Mouse (Mus musculus) testis, adult 2 months (tissue): Measurements from ENCODE around the gene Pllp. TPM values are rescaled to one million over a fixed set of nuclear protein-coding genes. Genes with fewer than 3 reads are reported as not detected.

Experiments
- H3K27ac ChIP-seq: fragments of 200-500 bp; 2 replicates; pipeline ENCODE4 v1.5.1; 2012; ENCODE audit warnings: low read depth, low read length; ENCODE audit not compliant: control insufficient read depth, insufficient read depth
- H3K27me3 ChIP-seq: fragments of 200-500 bp; 2 replicates; pipeline ENCODE4 v1.6.1; 2012; ENCODE audit warnings: mild to moderate bottlenecking, low read length, moderate library complexity; ENCODE audit not compliant: control insufficient read depth, insufficient read depth
- H3K36me3 ChIP-seq: fragments of 200-500 bp; 2 replicates; pipeline ENCODE4 v1.6.1; 2012; ENCODE audit warnings: mild to moderate bottlenecking, low read length; ENCODE audit not compliant: control insufficient read depth, insufficient read depth
- H3K4me1 ChIP-seq: fragments of 200-500 bp; 2 replicates; pipeline ENCODE4 v1.6.1; 2012; ENCODE audit warnings: low read length; ENCODE audit not compliant: control insufficient read depth, insufficient read depth
- H3K4me3 ChIP-seq: fragments of 200-500 bp; 2 replicates; pipeline ENCODE4 v1.5.1; 2012; ENCODE audit warnings: low read depth, mild to moderate bottlenecking, low read length, moderate library complexity, mixed read lengths; ENCODE audit not compliant: control insufficient read depth
- CTCF ChIP-seq: fragments of 200-500 bp; IDR thresholded peaks from 2 replicates; pipeline ENCODE4 v1.5.1; 2012; ENCODE audit warnings: low read depth, mild to moderate bottlenecking, inconsistent platforms, low read length, moderate library complexity; ENCODE audit not compliant: control insufficient read depth, insufficient read depth, insufficient replicate concordance
- POLR2A ChIP-seq: fragments of 200-500 bp; IDR thresholded peaks from 2 replicates; pipeline ENCODE4 v1.6.1; 2012; ENCODE audit warnings: low read depth, mild to moderate bottlenecking, inconsistent platforms, low read length, moderate library complexity; ENCODE audit not compliant: control insufficient read depth
- polyA plus RNA-seq: library from polyadenylated mRNA; depleted of rRNA; stranded (reverse); fragments of >200 nt; gene quantifications from 2 replicates; pipeline ENCODE4 v1.2.3, GENCODE M21; 2012; rRNA removed

Gene Pllp
- polyA plus RNA-seq, 1 experiment = 0.65 TPM

DNA sequence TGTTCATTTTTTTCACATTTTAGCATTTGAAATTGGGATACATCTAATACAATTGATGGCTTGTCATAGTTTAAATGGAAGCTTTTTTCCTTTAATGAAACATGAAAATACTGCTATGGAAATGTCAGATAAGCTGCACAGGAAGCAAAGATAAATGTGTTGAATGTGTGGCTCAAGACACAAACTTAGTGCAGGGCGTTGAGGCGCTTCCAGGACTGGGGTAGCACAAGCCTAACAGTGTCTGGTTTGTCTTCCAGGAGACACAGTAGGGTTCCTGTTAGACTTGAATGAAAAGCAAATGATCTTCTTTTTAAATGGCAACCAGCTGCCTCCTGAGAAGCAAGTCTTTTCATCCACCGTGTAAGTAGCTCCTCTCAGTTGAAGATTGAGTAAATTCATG is 46.6 kb downstream of the Pllp start:
- no peak for TF ChIP-seq CTCF
- no peak for TF ChIP-seq POLR2A
- peaks cover 3% of the 10 kb centered on the region; the same call in 1 of the 2 replicates for H3K36me3 ChIP-seq
- no peaks in the 10 kb centered on the region for H3K27me3 ChIP-seq
- H3K4me1 ChIP-seq = no peaks in the 10 kb centered on the region
- no peak overlapping the region for H3K27ac ChIP-seq
- no peak overlapping the region for H3K4me3 ChIP-seq

DNA sequence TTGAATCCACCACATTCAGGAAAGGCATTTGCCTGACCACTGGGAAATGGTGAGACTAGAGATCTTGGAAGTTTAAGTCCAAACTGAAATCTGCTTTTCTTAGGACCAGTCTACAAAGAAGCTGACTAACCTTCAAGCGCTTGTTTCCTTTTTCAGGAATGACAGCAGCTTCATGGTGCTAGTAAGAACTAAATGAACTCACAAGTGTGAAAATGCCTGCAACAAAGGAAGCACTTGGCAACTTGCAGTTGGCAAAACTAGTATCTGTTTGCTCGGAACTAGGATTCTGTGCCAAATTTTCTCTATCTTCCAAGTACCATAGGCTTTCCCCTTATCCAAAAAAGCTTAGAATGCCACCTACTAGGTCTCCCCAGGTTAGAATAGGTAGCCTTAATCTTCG is 49.9 kb downstream of the Pllp start:
- H3K4me1 ChIP-seq = no peaks in the 10 kb centered on the region
- no peak for TF ChIP-seq POLR2A
- no peak for TF ChIP-seq CTCF
- 0 out of 2 replicates have a peak, but pooled peaks cover 1% of the 10 kb centered on the region for H3K36me3 ChIP-seq

DNA sequence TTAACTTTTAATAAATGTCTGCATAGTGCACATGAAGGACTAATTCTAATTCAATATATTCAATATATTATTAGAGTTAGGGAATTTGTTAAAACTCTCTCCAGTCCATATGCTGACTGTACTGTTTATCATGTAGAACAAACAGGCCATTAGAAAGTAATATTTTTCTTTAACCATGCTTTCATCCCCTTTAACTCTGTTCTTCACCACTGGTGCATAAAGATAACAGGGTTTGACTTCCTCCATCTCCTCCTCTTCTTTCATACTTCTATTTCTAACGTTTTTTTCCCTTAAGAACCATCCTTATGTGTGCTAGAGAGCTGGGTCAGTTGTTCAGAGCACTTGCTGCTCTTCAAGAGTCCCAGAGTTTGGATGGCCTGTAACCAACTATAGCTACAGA is 50.9 kb downstream of the Pllp start:
- no peaks in the 10 kb centered on the region for H3K27me3 ChIP-seq

More for the DNA sequence above, 49.9 kb downstream of the Pllp start:
- no peak overlapping the region for H3K4me3 ChIP-seq
- H3K27ac ChIP-seq = no peak overlapping the region
- H3K27me3 ChIP-seq = no peaks in the 10 kb centered on the region

DNA sequence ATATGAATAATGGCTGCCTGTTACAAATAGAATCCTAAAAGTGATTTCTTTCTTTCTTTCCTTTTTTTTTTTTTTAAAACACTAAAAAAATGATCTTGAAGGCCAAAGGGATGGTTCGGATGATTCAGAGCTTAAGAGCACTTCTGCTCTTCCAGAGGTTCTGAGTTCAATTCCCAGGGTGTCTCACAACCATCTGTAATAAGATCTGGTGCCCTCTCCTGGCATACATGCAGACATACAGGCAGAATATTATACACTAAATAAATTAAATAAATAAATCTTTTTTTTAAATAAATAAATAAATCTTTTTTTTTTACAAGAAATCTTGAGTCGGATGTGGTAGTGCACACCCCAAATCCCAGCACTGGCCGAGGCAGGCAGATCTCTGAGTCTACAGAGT is 54.1 kb downstream of the Pllp start:
- Histone ChIP-seq H3K4me3 (no peak overlapping the region), H3K4me1 (no peaks in the 10 kb centered on the region), H3K27ac (no peak overlapping the region), H3K27me3 (no peaks in the 10 kb centered on the region), H3K36me3 (peaks cover 3% of the 10 kb centered on the region)
- TF ChIP-seq POLR2A (no peak), CTCF (no peak)

More for the DNA sequence above, 50.9 kb downstream of the Pllp start:
- Histone ChIP-seq H3K4me1 (no peaks in the 10 kb centered on the region), H3K27ac (no peak overlapping the region), H3K36me3 (peaks cover 3% of the 10 kb centered on the region), H3K4me3 (no peak overlapping the region)
- no peak for TF ChIP-seq POLR2A
- TF ChIP-seq CTCF = no peak

DNA sequence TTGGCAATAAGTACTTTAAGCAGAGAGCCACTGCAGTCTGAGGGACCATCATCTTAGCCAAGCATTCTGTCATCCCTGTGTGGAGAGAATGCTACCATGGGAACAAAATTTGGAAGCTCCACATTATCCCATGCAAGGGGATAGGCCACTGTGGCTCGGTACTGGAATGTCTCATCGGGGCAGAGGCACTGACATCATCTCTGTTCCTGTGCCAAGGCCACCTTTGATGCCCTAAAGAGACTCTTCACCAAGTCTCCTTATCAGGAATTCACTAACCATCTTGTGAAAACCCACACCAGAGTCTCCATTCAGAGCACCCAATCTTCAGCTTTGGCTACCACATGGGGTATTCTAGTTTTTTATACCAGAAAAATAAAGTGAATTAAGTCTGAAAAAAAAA is 54.9 kb downstream of the Pllp start:
- Histone ChIP-seq H3K36me3 (peaks cover 3% of the 10 kb centered on the region), H3K4me3 (no peak overlapping the region), H3K27ac (no peak overlapping the region), H3K27me3 (no peaks in the 10 kb centered on the region), H3K4me1 (no peaks in the 10 kb centered on the region)
- TF ChIP-seq CTCF (no peak), POLR2A (no peak)

DNA sequence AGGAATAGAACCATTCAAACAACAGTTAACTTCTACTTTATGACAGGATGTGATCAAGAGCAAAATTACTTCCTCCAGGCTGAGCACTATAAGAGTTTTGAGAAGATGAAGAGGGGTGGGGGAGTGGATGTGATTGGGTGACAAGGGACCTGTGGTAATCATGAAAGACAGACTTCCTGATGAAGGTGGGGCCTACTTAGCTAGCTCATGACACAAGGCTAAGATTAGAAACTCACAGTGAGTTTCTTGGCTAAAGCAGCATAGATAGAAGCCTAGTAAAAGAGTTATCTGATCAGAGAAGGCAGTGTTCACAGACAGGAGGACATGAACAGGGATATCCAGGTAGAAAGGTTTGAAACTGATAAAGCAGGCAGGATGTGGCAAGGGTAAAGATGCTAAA is 61.9 kb downstream of the Pllp start:
- Histone ChIP-seq H3K27ac (no peak overlapping the region), H3K27me3 (no peaks in the 10 kb centered on the region), H3K36me3 (peaks cover 1% of the 10 kb centered on the region; the same call in 1 of the 2 replicates), H3K4me1 (no peaks in the 10 kb centered on the region), H3K4me3 (no peak overlapping the region)
- TF ChIP-seq CTCF (no peak), POLR2A (no peak)

DNA sequence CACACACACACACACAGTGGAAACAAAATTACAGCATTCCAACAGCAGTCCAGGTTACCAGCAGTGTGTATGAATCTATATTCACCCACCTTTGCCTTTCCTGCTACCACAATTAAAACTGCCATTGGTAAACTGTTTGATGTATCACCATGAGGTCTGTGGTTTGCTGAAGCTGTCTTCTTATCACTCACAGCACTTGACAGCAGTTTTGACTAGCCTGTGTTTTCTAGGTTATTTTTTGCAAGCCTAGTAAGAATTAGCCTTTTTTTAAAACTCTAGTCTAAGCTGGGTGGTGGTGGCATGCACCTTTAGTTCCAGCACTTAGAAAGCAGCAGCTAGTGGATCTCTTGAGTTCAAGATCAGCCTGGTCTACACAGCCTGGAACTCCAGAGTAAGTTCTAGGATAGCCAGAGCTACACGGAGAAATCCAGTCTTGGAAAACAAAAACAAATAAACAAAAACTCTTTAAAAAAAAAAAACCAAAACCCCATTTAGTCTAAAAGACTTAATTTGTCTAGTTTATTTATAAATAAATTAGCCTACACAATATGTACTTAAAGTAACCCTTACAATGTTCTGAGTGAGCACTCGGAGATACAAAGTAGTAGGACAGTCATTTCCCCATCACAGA is 62.4 kb downstream of the Pllp start:
- H3K4me3 ChIP-seq = no peak overlapping the region
- TF ChIP-seq POLR2A = no peak

More for the DNA sequence above, 62.4 kb downstream of the Pllp start:
- Histone ChIP-seq H3K27ac (no peak overlapping the region), H3K36me3 (peaks cover 2% of the 10 kb centered on the region), H3K4me1 (no peaks in the 10 kb centered on the region), H3K27me3 (no peaks in the 10 kb centered on the region)

Other genes starting within 250 kb of the Pllp start
- 3.1 and 4.2 TPM in 2 replicates for gene Cpne2, start 163.3 kb downstream of the Pllp start, polyA plus RNA-seq
- 20.3 and 24.1 TPM in 2 replicates for gene Rspry1, start 94.3 kb downstream of the Pllp start, polyA plus RNA-seq
- gene Fam192a, start 94.3 kb downstream of the Pllp start, polyA plus RNA-seq = 25.1 TPM in 2 replicates
- 407 and 443 TPM in 2 replicates for gene Arl2bp, start 29.7 kb downstream of the Pllp start, polyA plus RNA-seq
- gene Ccl22, start 49.3 kb upstream of the Pllp start, polyA plus RNA-seq = 9.5 and 10.1 TPM in 2 replicates
- 5.4 and 6.4 TPM in 2 replicates for gene Cx3cl1, start 75.7 kb upstream of the Pllp start, polyA plus RNA-seq
- gene Ccl17, start 114.2 kb upstream of the Pllp start, polyA plus RNA-seq = 2.0 and 2.7 TPM in 2 replicates
- gene Coq9, start 142.0 kb upstream of the Pllp start, polyA plus RNA-seq = 52.1 and 74.1 TPM in 2 replicates
- 58.3 and 77.3 TPM in 2 replicates for gene Ciapin1, start 142.1 kb upstream of the Pllp start, polyA plus RNA-seq
- gene Polr2c, start 161.2 kb upstream of the Pllp start, polyA plus RNA-seq = 54.8 and 58.9 TPM in 2 replicates
- gene Dok4, start 180.1 kb upstream of the Pllp start, polyA plus RNA-seq = 1.5 and 1.6 TPM in 2 replicates
- 0.59 and 2.1 TPM in 2 replicates for gene Ccdc102a, start 221.8 kb upstream of the Pllp start, polyA plus RNA-seq
- gene Adgrg5, start 227.4 kb upstream of the Pllp start, polyA plus RNA-seq = 0.15 and 0.26 TPM in 2 replicates